Mouse (Mus musculus): ENCODE data around the gene Fah. TPM values are rescaled to one million over a fixed set of nuclear protein-coding genes. Genes with fewer than 3 reads are reported as not detected.

Fah gene
- total RNA-seq, 2 experiments from 2014 or later: 2.6 to 3.1 TPM

- no peak for DNase-seq
Measured at GRCm38 (mm10) chr7:84594917-84595303, 11.6 kb downstream of the Fah start.

- DNase-seq: no peak
Measured at GRCm38 (mm10) chr7:84594087-84594916, 12.2 kb downstream of the Fah start.

- no peak for DNase-seq
Measured at GRCm38 (mm10) chr7:84591347-84591746, 15.2 kb downstream of the Fah start.

- no peak for DNase-seq
Measured at GRCm38 (mm10) chr7:84590622-84591021, 15.9 kb downstream of the Fah start.

- no peak for DNase-seq
Measured at GRCm38 (mm10) chr7:84587101-84587783, 19.3 kb downstream of the Fah start.

- no peak for DNase-seq
Measured at GRCm38 (mm10) chr7:84586360-84587100, 20.0 kb downstream of the Fah start.

- no peak for DNase-seq
Measured at GRCm38 (mm10) chr7:84585086-84585485, 21.4 kb downstream of the Fah start.

GRCm38 (mm10) chr7:84579769-84580168 lies 26.8 kb downstream of the Fah start:
- no peak for DNase-seq

GRCm38 (mm10) chr7:84578841-84579240 lies 27.7 kb downstream of the Fah start:
- DNase-seq: no peak

- DNase-seq: no peak
Measured at GRCm38 (mm10) chr7:84577034-84577433, 29.5 kb downstream of the Fah start.

- DNase-seq: no peak
Measured at GRCm38 (mm10) chr7:84566200-84566599, 40.3 kb downstream of the Fah start.

- DNase-seq: no peak
Measured at GRCm38 (mm10) chr7:84564236-84564635, 42.3 kb downstream of the Fah start.

- no peak for DNase-seq
Measured at GRCm38 (mm10) chr7:84560500-84560899, 46.0 kb downstream of the Fah start.

- no peak for DNase-seq
Measured at GRCm38 (mm10) chr7:84557332-84557731, 49.2 kb downstream of the Fah start.

GRCm38 (mm10) chr7:84555294-84555693 lies 51.2 kb downstream of the Fah start:
- no peak for DNase-seq

GRCm38 (mm10) chr7:84551472-84551871 lies 55.0 kb downstream of the Fah start:
- DNase-seq: no peak

GRCm38 (mm10) chr7:84546667-84547066 lies 59.9 kb downstream of the Fah start:
- DNase-seq: no peak

- no peak for DNase-seq
Measured at GRCm38 (mm10) chr7:84544946-84545345, 61.6 kb downstream of the Fah start.

Other genes starting within 250 kb of the Fah start
- 1 to 10 TPM; 3.9 to 6.4 TPM for gene Arnt2, start 196.5 kb downstream of the Fah start, total RNA-seq (2021)
- gene Gm2115, start 77.8 kb downstream of the Fah start, total RNA-seq (2021): under 1 TPM; 0.59 to 0.65 TPM
- gene Zfand6, start 83.2 kb upstream of the Fah start, total RNA-seq (2021): 10 to 100 TPM; 91.7 to 96.4 TPM
- not detected for gene Olfr291, start 246.8 kb upstream of the Fah start, total RNA-seq (2021)